Mouse (Mus musculus) layer of hippocampus, postnatal 25 days (tissue): ENCODE results near the gene Gm21977. TPM values are rescaled to one million over a fixed set of nuclear protein-coding genes. Genes with fewer than 3 reads are reported as not detected.
"Not testable (repeated sequence)": the region's sequence is repeated elsewhere in the genome, so short reads cannot be mapped to it uniquely, and the experiment has no call there.

ENCODE experiments used
- DNase-seq, 2 experiments: peaks; one replicate each; pipeline ENCODE4 v3.0.0; 2022; ENCODE audit warnings: mixed read lengths in 2 of 2, low spot score in 1 of 2; ENCODE audit errors: extremely low spot score in 1 of 2
- total RNA-seq, 2 experiments: library from RNA; stranded (reverse); gene quantifications; 2 replicates each; pipeline ENCODE4 v1.2.3; 2021

The Gm21977 gene
- total RNA-seq = not detected

GRCm38 (mm10) chr14:42853377-42853776 is at the start of gene Gm21977:
TSS of gene Gm21977 (minus strand) at chr14:42853477.
- DNase-seq = not testable (repeated sequence)

Other genes starting within 250 kb of the Gm21977 start
- not detected for gene Gm3633, start 211.6 kb downstream of the Gm21977 start, total RNA-seq
- gene Gm10378, start 197.5 kb downstream of the Gm21977 start, total RNA-seq = not detected
- gene Gm3015, start 84.7 kb downstream of the Gm21977 start, total RNA-seq = not detected
- not detected for gene Gm10377, start 55.5 kb downstream of the Gm21977 start, total RNA-seq
- not detected for gene Gm8082, start 140.1 kb upstream of the Gm21977 start, total RNA-seq
- gene Gm10376, start 162.2 kb upstream of the Gm21977 start, total RNA-seq = not detected
- gene Gm8094, start 223.2 kb upstream of the Gm21977 start, total RNA-seq = not detected
- gene Gm8104, start 247.1 kb upstream of the Gm21977 start, total RNA-seq = under 1 TPM in 1 of 2 experiments, not detected in 1; 0.17 TPM